Mouse (Mus musculus): Measurements from ENCODE around the gene Alx3.
"Not testable (repeated sequence)": the region's sequence is repeated elsewhere in the genome, so short reads cannot be mapped to it uniquely, and the experiment has no call there.

Gene Alx3

GRCm38 (mm10) chr3:107624424-107624823 lies 29.6 kb downstream of the Alx3 start:
- DNase-seq (ENCODE audit: low spot score in 2 of 2) = no peak

- no peak for DNase-seq (ENCODE audit: low spot score in 2 of 2)
Measured at GRCm38 (mm10) chr3:107625536-107625935, 30.7 kb downstream of the Alx3 start.

- no peak for DNase-seq (ENCODE audit: low spot score in 2 of 2)
Measured at GRCm38 (mm10) chr3:107626751-107627150, 31.9 kb downstream of the Alx3 start.

GRCm38 (mm10) chr3:107627641-107628040 lies 32.8 kb downstream of the Alx3 start:
- DNase-seq (ENCODE audit: low spot score in 2 of 2) = no peak

- no peak for DNase-seq (ENCODE audit: low spot score in 2 of 2)
Measured at GRCm38 (mm10) chr3:107628551-107628950, 33.7 kb downstream of the Alx3 start.

GRCm38 (mm10) chr3:107629411-107629810 lies 34.6 kb downstream of the Alx3 start:
- DNase-seq (ENCODE audit: low spot score in 2 of 2) = no peak

- peak; percentile 27 to 48 for DNase-seq (ENCODE audit: low spot score in 2 of 2)
Measured at GRCm38 (mm10) chr3:107630682-107631522, 36.1 kb downstream of the Alx3 start, which contains the start of gene Gm10961. TSS of gene Gm10961 (plus strand) at chr3:107631322.

GRCm38 (mm10) chr3:107631523-107631958 lies 36.7 kb downstream of the Alx3 start, which contains the start of gene Strip1:
TSS of gene Strip1 (minus strand) at chr3:107631694.
- peak; percentile 89 to 94 for DNase-seq (ENCODE audit: low spot score in 2 of 2)

GRCm38 (mm10) chr3:107632786-107633185 lies 38.0 kb downstream of the Alx3 start:
- no peak for DNase-seq (ENCODE audit: low spot score in 2 of 2)

GRCm38 (mm10) chr3:107633906-107634305 lies 39.1 kb downstream of the Alx3 start:
- DNase-seq (ENCODE audit: low spot score in 2 of 2) = no peak

GRCm38 (mm10) chr3:107635836-107636235 lies 41.0 kb downstream of the Alx3 start:
- DNase-seq (ENCODE audit: low spot score in 2 of 2) = no peak

GRCm38 (mm10) chr3:107636236-107636635 lies 41.4 kb downstream of the Alx3 start:
- DNase-seq (ENCODE audit: low spot score in 2 of 2) = no peak

- DNase-seq (ENCODE audit: low spot score in 2 of 2) = no peak
Measured at GRCm38 (mm10) chr3:107637606-107638172, 42.9 kb downstream of the Alx3 start.

GRCm38 (mm10) chr3:107646947-107647346 lies 52.1 kb downstream of the Alx3 start:
- DNase-seq (ENCODE audit: low spot score in 2 of 2) = no peak

- DNase-seq (ENCODE audit: low spot score in 2 of 2) = not testable (repeated sequence)
Measured at GRCm38 (mm10) chr3:107650276-107650675, 55.4 kb downstream of the Alx3 start.

GRCm38 (mm10) chr3:107652968-107653367 lies 58.1 kb downstream of the Alx3 start:
- DNase-seq (ENCODE audit: low spot score in 2 of 2) = no peak

- no peak for DNase-seq (ENCODE audit: low spot score in 2 of 2)
Measured at GRCm38 (mm10) chr3:107654861-107655260, 60.0 kb downstream of the Alx3 start.

All from frontal cortex, postnatal 10 days (tissue).